Mouse (Mus musculus): ENCODE results near the gene Hao1. TPM values are rescaled to one million over a fixed set of nuclear protein-coding genes. Genes with fewer than 3 reads are reported as not detected.

The Hao1 gene
- 0.09 TPM in 1 of 2 replicates, not detected in the other for polyA plus RNA-seq (2014; fragmentation: Nextera tagmentation; extraction: Ambion mirVana)

DNA sequence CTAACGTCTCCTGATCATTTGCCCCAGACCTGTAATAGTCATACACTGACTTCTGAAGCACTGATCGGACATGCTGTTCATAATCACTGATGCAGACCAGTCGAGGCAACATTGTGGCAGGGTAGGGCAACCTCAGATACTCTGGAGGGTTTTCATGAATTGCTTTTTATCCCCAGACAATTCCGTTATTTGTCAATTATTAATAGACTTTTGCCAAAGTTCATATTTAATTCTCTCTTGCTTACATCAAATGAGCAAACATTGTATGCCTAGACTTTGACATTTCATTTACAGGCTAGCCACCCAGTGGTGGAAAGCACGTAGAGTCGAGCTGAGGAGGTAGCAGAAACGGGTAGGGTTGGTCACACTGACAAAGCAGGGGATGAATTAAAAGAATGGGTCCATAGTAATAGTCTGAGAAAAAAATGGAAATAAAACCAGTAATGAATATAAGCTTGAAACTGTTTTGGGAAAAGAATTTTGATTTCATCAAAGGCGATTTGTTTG, at the start of gene Hao1:
Gene Hao1, minus strand, starts transcription at position 148 of the 507 bp plus-strand sequence.
- WGBS: 86% methylated on average over 8 of the region's 8 CpGs
- Histone ChIP-seq H3K9me3 (ENCODE audit: control insufficient read depth, low read length) (no peaks in the 10 kb centered on the region), H3K4me1 (replicated peaks; ENCODE audit: control insufficient read depth, insufficient read depth, low read length) (no peaks in the 10 kb centered on the region), H3K4me2 (replicated peaks) (no peak within 1 kb of the TSS), H3K9ac (no peak within 1 kb of the TSS), H3K27ac (no peak within 1 kb of the TSS), H3K36me3 (replicated peaks; ENCODE audit: control insufficient read depth, insufficient read depth) (no peaks in the 10 kb centered on the region), H3K27me3 (ENCODE audit: control insufficient read depth, insufficient read depth, low read length) (no peaks in the 10 kb centered on the region), H3K4me3 (replicated peaks; ENCODE audit: low read length) (no peak within 1 kb of the TSS)
- ATAC-seq (ENCODE audit: low FRiP score): no peak
- no peak for DNase-seq (ENCODE audit: low spot score)

DNA sequence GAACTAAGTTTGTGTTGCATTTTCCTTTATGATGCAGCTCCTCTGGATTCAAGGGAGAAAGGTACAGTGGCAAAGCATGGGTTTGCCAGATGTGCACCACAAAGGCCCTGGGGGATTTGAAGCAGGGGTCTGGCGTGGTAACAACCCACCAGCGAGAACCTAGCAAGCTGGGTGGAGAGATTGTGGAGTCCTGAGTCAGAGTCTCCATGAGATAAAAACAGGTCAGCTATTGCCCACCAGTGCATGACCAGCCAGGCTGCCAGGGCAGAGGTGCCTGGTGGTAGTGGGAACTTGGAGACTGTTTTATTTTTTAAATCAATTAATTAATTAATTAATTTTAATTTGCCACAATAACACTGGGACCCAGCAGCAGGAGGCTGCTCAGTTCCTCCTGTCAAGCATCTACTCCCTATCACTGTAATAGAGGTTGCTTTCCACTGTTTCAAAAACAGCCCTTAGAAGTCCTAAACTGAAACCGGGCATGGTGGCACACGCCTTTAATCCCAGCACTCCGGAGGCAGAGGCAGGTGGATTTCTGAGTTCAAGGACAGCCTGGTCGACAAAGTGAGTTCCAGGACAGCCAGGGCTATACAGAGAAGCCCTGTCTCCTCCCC, 37.0 kb upstream of the Hao1 start:
- 94% methylated on average over 6 of the region's 6 CpGs for WGBS
- Histone ChIP-seq H3K9ac (no peak overlapping the region), H3K4me1 (replicated peaks; ENCODE audit: control insufficient read depth, insufficient read depth, low read length) (no peaks in the 10 kb centered on the region), H3K4me3 (replicated peaks; ENCODE audit: low read length) (no peak overlapping the region), H3K4me2 (replicated peaks) (no peak overlapping the region), H3K9me3 (ENCODE audit: control insufficient read depth, low read length) (no peaks in the 10 kb centered on the region), H3K36me3 (replicated peaks; ENCODE audit: control insufficient read depth, insufficient read depth) (peaks cover 20% of the 10 kb centered on the region; the same call in 1 of the 2 replicates), H3K27me3 (ENCODE audit: control insufficient read depth, insufficient read depth, low read length) (no peaks in the 10 kb centered on the region), H3K27ac (no peak overlapping the region)
- ATAC-seq (ENCODE audit: low FRiP score): no peak
- no peak for DNase-seq (ENCODE audit: low spot score)

DNA sequence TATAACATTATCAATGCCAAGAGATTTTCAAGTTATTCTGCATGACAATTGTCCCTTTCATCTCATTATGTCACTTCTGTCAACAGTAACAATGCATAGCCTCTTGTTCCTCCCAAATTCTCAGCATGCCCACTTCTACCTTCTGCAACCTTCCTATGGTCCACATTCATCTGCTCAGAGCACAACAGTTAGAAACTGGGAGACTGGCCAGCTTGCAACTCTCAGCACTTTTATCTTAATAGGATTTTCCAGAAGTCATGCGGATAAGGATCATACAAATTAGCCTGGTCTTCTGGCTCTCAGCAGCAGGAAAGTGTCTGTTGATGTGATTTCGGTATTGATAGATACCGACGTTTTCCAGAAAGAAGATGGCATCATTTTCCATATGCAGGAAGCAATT, 31.1 kb upstream of the Hao1 start:
- no peaks in the 10 kb centered on the region for H3K27me3 ChIP-seq (ENCODE audit: control insufficient read depth, insufficient read depth, low read length)
- H3K4me3 ChIP-seq (replicated peaks; ENCODE audit: low read length): no peak overlapping the region
- H3K4me1 ChIP-seq (replicated peaks; ENCODE audit: control insufficient read depth, insufficient read depth, low read length): no peaks in the 10 kb centered on the region
- DNase-seq (ENCODE audit: low spot score) (no peak), ATAC-seq (ENCODE audit: low FRiP score) (no peak)
- no peak overlapping the region for H3K9ac ChIP-seq
- H3K36me3 ChIP-seq (replicated peaks; ENCODE audit: control insufficient read depth, insufficient read depth): no peaks in the 10 kb centered on the region
- H3K9me3 ChIP-seq (ENCODE audit: control insufficient read depth, low read length): no peaks in the 10 kb centered on the region
- WGBS: 50% methylated on average over 4 of the region's 4 CpGs
- no peak overlapping the region for H3K4me2 ChIP-seq (replicated peaks)
- H3K27ac ChIP-seq: no peak overlapping the region

DNA sequence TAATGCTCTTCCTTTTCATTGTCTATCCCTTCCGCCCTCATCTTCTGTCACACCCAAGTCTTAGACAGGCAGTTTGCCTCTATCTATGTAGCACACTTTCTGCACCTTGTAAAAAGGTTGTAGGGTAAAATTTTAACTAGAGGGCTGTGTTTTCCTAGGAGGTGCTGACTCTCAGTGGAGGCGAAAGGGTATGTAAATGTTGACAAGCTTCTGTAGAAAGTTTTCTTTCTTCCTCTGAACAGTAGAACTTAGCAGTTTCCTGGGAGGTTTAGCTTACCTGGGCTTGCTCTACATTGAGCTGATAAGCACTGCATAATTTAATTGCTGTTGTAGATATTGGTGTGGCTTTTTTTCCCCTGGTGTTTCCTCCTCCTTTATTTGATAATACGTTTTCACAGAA, 5.3 kb upstream of the Hao1 start:
- 90% methylated on average over 3 of the region's 3 CpGs for WGBS
- H3K9me3 ChIP-seq (ENCODE audit: control insufficient read depth, low read length): 0 out of 2 replicates have a peak, but pooled peaks cover 3% of the 10 kb centered on the region
- no peak overlapping the region for H3K9ac ChIP-seq
- no peak for ATAC-seq (ENCODE audit: low FRiP score)
- no peaks in the 10 kb centered on the region for H3K36me3 ChIP-seq (replicated peaks; ENCODE audit: control insufficient read depth, insufficient read depth)
- H3K4me1 ChIP-seq (replicated peaks; ENCODE audit: control insufficient read depth, insufficient read depth, low read length): no peaks in the 10 kb centered on the region
- H3K4me2 ChIP-seq (replicated peaks): no peak overlapping the region
- no peak for DNase-seq (ENCODE audit: low spot score)
- H3K27ac ChIP-seq: no peak overlapping the region
- H3K4me3 ChIP-seq (replicated peaks; ENCODE audit: low read length): no peak overlapping the region
- no peaks in the 10 kb centered on the region for H3K27me3 ChIP-seq (ENCODE audit: control insufficient read depth, insufficient read depth, low read length)

DNA sequence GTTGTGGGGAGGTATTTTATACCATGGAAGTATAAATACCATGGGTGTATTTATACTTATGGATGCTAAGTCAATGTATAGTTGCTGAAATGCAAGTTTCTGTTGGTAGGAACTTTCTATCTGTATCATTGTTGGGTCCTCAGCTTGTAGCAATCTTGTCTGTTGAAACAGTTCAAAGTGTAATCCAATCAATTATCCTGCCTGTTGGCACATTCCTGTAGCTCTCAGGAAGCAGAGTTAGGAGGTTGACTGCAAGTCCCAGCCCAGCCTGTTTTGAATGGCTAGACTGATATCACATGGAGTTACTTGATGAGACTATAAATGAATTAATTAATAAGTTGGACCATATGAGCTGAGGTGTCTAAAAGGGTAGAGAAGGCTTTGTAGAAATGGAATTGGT, 1.8 kb downstream of the Hao1 start:
- Histone ChIP-seq H3K4me3 (replicated peaks; ENCODE audit: low read length) (no peak overlapping the region), H3K9me3 (ENCODE audit: control insufficient read depth, low read length) (no peaks in the 10 kb centered on the region), H3K4me1 (replicated peaks; ENCODE audit: control insufficient read depth, insufficient read depth, low read length) (no peaks in the 10 kb centered on the region), H3K27me3 (ENCODE audit: control insufficient read depth, insufficient read depth, low read length) (no peaks in the 10 kb centered on the region), H3K36me3 (replicated peaks; ENCODE audit: control insufficient read depth, insufficient read depth) (no peaks in the 10 kb centered on the region), H3K4me2 (replicated peaks) (no peak overlapping the region), H3K27ac (no peak overlapping the region), H3K9ac (no peak overlapping the region)
- DNase-seq (ENCODE audit: low spot score) (no peak), ATAC-seq (ENCODE audit: low FRiP score) (no peak)

DNA sequence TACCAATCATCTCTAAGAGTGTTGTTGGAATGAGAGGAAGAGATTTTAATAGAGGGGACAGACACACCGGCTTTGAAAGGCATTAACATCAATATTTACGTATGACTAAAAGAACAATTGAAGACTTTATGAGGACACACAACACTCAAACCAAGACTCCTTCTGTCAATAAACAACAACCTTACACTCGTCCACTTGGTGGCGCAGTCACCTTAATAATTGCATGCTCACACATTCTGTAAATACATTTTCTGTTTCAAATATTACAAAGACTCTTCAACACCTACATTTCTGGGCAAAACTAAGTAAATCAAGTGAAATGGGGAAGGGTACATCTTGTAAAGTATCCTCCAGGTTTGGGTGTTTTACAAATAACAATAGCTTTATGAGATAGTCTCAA, 4.4 kb downstream of the Hao1 start:
- 30% methylated on average over 4 of the region's 4 CpGs for WGBS
- Histone ChIP-seq H3K36me3 (replicated peaks; ENCODE audit: control insufficient read depth, insufficient read depth) (no peaks in the 10 kb centered on the region), H3K9me3 (ENCODE audit: control insufficient read depth, low read length) (no peaks in the 10 kb centered on the region), H3K27ac (no peak overlapping the region), H3K4me3 (replicated peaks; ENCODE audit: low read length) (no peak overlapping the region), H3K9ac (no peak overlapping the region), H3K4me2 (replicated peaks) (no peak overlapping the region), H3K27me3 (ENCODE audit: control insufficient read depth, insufficient read depth, low read length) (no peaks in the 10 kb centered on the region), H3K4me1 (replicated peaks; ENCODE audit: control insufficient read depth, insufficient read depth, low read length) (no peaks in the 10 kb centered on the region)
- DNase-seq (ENCODE audit: low spot score): peak; percentile 81
- no peak for ATAC-seq (ENCODE audit: low FRiP score)

DNA sequence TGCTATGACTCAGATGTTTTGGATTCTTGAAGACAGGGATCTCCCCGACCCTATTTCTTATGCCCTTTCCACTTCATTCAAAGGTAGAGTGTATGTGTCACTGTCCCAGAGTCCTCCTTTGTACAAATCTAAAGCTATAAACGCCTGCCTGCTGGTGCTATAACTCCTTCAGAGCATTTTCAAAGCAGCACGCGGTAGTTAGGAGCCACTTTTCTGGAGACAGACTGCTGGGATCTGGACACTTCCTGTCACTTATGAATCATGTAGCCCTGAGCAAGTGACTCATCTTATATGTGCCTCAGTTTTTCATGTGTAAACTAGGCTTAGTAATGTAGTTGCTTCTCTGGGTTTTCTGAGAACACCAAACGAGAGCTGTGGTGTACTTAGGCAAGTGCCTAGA, 9.1 kb downstream of the Hao1 start:
- H3K9me3 ChIP-seq (ENCODE audit: control insufficient read depth, low read length): no peaks in the 10 kb centered on the region
- 75% methylated on average over 5 of the region's 5 CpGs for WGBS
- no peak overlapping the region for H3K4me3 ChIP-seq (replicated peaks; ENCODE audit: low read length)
- H3K27ac ChIP-seq: no peak overlapping the region
- no peaks in the 10 kb centered on the region for H3K36me3 ChIP-seq (replicated peaks; ENCODE audit: control insufficient read depth, insufficient read depth)
- DNase-seq (ENCODE audit: low spot score) (no peak), ATAC-seq (ENCODE audit: low FRiP score) (no peak)
- H3K9ac ChIP-seq: no peak overlapping the region
- H3K27me3 ChIP-seq (ENCODE audit: control insufficient read depth, insufficient read depth, low read length): no peaks in the 10 kb centered on the region
- no peaks in the 10 kb centered on the region for H3K4me1 ChIP-seq (replicated peaks; ENCODE audit: control insufficient read depth, insufficient read depth, low read length)
- no peak overlapping the region for H3K4me2 ChIP-seq (replicated peaks)

DNA sequence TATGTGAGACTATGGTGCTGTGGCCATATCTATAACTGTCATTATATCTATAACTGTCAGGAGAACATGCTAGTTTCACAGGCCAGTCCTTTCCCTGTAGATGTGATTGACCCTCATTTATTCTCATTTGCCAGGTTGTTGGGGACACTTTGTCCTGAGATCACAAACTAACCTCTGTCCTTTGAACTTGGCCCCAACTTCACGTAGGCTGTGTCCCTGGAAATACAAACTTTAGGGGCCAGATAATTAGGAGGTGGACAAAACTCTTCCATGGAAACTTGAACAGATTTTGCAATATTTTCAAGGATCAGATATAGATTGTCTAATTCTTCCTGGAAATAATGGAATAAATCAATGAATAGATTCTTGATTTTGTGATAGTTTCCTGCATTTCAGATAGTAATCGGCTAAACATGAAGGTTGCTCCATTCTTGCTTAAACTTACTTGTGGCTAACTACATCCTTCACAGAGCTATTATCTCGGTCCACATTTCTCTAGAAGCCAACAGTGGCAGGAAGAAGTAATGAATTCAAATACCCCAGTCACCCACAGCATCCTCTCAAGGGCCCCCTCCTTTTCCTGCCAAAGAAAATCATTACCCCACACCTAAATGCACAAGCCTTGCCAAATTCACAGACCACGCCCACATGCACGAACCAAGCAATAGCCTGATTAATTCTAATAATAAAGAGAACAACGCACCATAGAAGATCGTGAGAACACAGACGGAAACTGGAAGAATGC, 9.7 kb downstream of the Hao1 start:
- Histone ChIP-seq H3K4me3 (replicated peaks; ENCODE audit: low read length) (no peak overlapping the region), H3K4me1 (replicated peaks; ENCODE audit: control insufficient read depth, insufficient read depth, low read length) (no peaks in the 10 kb centered on the region), H3K27me3 (ENCODE audit: control insufficient read depth, insufficient read depth, low read length) (no peaks in the 10 kb centered on the region), H3K36me3 (replicated peaks; ENCODE audit: control insufficient read depth, insufficient read depth) (no peaks in the 10 kb centered on the region), H3K9me3 (ENCODE audit: control insufficient read depth, low read length) (no peaks in the 10 kb centered on the region), H3K9ac (no peak overlapping the region), H3K4me2 (replicated peaks) (no peak overlapping the region), H3K27ac (no peak overlapping the region)
- no peak for ATAC-seq (ENCODE audit: low FRiP score)
- DNase-seq (ENCODE audit: low spot score): no peak
- WGBS: 74% methylated on average over 8 of the region's 8 CpGs

DNA sequence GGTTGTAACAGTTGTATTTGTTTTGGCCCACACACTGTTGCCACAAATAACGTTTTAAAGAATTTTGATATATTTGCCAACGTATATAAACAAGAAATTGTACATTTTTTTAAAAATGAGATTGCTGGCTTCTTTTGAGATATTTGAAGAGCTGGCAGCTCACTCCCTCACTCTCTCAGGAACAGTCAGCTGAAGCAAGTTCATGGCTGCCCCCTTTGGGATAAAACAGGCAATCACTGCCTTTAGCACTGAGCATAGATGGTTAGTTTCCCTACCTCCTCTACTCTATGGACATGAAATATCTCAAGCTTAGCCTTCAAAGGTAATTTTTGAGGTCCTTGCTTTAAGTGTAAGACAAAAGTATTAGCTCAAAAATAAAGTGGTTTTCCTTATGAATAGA, 10.7 kb downstream of the Hao1 start:
- Histone ChIP-seq H3K4me2 (replicated peaks) (no peak overlapping the region), H3K27ac (no peak overlapping the region), H3K36me3 (replicated peaks; ENCODE audit: control insufficient read depth, insufficient read depth) (no peaks in the 10 kb centered on the region), H3K4me3 (replicated peaks; ENCODE audit: low read length) (no peak overlapping the region), H3K27me3 (ENCODE audit: control insufficient read depth, insufficient read depth, low read length) (no peaks in the 10 kb centered on the region), H3K9me3 (ENCODE audit: control insufficient read depth, low read length) (no peaks in the 10 kb centered on the region), H3K9ac (no peak overlapping the region), H3K4me1 (replicated peaks; ENCODE audit: control insufficient read depth, insufficient read depth, low read length) (no peaks in the 10 kb centered on the region)
- no peak for ATAC-seq (ENCODE audit: low FRiP score)
- WGBS: 66% methylated on average over 2 of the region's 2 CpGs
- no peak for DNase-seq (ENCODE audit: low spot score)

Measured in hindbrain, embryonic 14.5 days (tissue).